Mouse (Mus musculus) cerebellum, adult 9-11 months (tissue): Measurements from ENCODE around the gene Cinp.

Source experiments
- DNase-seq: peaks from one replicate; pipeline ENCODE4 v3.0.0; 2022

Cinp gene

GRCm38 (mm10) chr12:110828908-110829307, 60.0 kb downstream of the Cinp start:
- no peak for DNase-seq
